ENCODE assay signal across 10 mouse cellular contexts in the genomic region with DNA sequence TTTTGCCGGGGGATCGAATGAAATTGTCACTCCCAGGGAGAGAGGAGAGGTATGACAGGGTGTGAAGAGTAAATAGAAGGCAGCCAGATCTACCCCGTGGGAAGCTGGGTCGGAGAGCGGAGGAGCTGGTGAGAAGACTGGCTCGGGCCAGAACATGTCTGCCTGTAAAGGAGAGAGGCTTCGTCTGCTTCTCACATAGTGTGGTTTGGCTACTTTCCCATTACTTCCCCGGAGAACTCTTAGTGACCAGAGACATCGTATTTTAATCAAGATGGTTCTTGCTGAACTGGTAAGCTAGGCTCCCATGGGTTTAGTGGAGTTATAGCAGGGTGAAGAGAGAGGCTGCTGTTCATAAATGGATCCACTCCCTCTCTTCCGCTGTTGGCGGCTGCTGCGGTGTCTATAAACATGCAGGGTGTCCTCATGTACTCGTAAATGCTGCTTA.
DNase-seq lines count a peak whose midpoint lies in the region; ATAC-seq and TF ChIP-seq lines count a peak whose summit lies in the region.
"Had no signal": no experiment of that assay in that cellular context is flagged by ENCODE, and none has a peak within 500 bp of the region (broad histone marks: within the 10 kb centered on the region; RNA-seq: fewer than 3 reads in every experiment).

No protein-coding gene starts in this region.

- no peak for DNase-seq in intestine, embryonic 14.5 days (ENCODE audit: low spot score)
- DNase-seq in adipocyte (ENCODE audit: low spot score): peak; percentile 63
- DNase-seq in large intestine, adult 2 months (ENCODE audit: low read depth, low spot score): peak; percentile 29
- DNase-seq in forebrain, embryonic 14.5 days (ENCODE audit: low spot score): no peak
- DNase-seq: adrenal gland, postnatal 10 days; cerebellum, adult 9-10 months; layer of hippocampus, postnatal 36 days had no signal

- no peak overlapping the region for H3K9ac ChIP-seq in intestine, embryonic 14.5 days (ENCODE audit: low read length)
- no peak overlapping the region for H3K9ac ChIP-seq in intestine, postnatal 0 days (ENCODE audit: low read depth, low read length)
- no peak overlapping the region for H3K9ac ChIP-seq in forebrain, embryonic 14.5 days (ENCODE audit: low read length)

- no peaks in the 10 kb centered on the region for H3K4me1 ChIP-seq in intestine, embryonic 14.5 days (replicated peaks; ENCODE audit: control insufficient read depth, insufficient read depth, low read length)
- no peaks in the 10 kb centered on the region for H3K4me1 ChIP-seq in intestine, postnatal 0 days (replicated peaks; ENCODE audit: control insufficient read depth, insufficient read depth, low read length)
- peaks cover 4% of the 10 kb centered on the region; the same call in 1 of the 2 replicates for H3K4me1 ChIP-seq in embryonic fibroblast, embryonic 13.5 days (ENCODE audit: control insufficient read depth, insufficient read depth, low read length)
- peaks cover 12% of the 10 kb centered on the region for H3K4me1 ChIP-seq in forebrain, embryonic 14.5 days (ENCODE audit: control insufficient read depth, insufficient read depth, low read length)

- no peak for ATAC-seq in intestine, embryonic 14.5 days (replicated peaks; ENCODE audit: low FRiP score, low TSS enrichment, low read depth)
- no peak for ATAC-seq in intestine, postnatal 0 days
- ATAC-seq in forebrain, embryonic 14.5 days: no peak
- no peak for ATAC-seq in inflammation-experienced regulatory T-cells, adult 6 months

- H3K36me3 ChIP-seq in intestine, embryonic 14.5 days (ENCODE audit: control insufficient read depth, insufficient read depth, low read length): no peaks in the 10 kb centered on the region
- no peaks in the 10 kb centered on the region for H3K36me3 ChIP-seq in intestine, postnatal 0 days (ENCODE audit: control insufficient read depth, insufficient read depth)
- H3K36me3 ChIP-seq in forebrain, embryonic 14.5 days (ENCODE audit: control insufficient read depth, insufficient read depth, low read length): no peaks in the 10 kb centered on the region

- H3K4me3 ChIP-seq in intestine, embryonic 14.5 days (ENCODE audit: low read depth, low read length): no peak overlapping the region
- H3K4me3 ChIP-seq in intestine, postnatal 0 days (ENCODE audit: low read depth, low read length): no peak overlapping the region
- no peak overlapping the region for H3K4me3 ChIP-seq in embryonic fibroblast, embryonic 13.5 days (ENCODE audit: insufficient read depth, low read length)
- no peak overlapping the region for H3K4me3 ChIP-seq in forebrain, embryonic 14.5 days (ENCODE audit: low read depth, low read length)

- TF ChIP-seq CTCF in intestine, postnatal 0 days (IDR thresholded peaks at IDR 0.05; ENCODE audit: low read depth): no peak
- no peak for TF ChIP-seq CTCF in embryonic fibroblast, embryonic 13.5 days (IDR thresholded peaks at IDR 0.05; ENCODE audit: borderline replicate concordance, insufficient read depth, low read length)

- H3K4me2 ChIP-seq in intestine, embryonic 14.5 days (ENCODE audit: low read length): no peak overlapping the region
- H3K4me2 ChIP-seq in intestine, postnatal 0 days (replicated peaks; ENCODE audit: low read depth): no peak overlapping the region
- H3K4me2 ChIP-seq in forebrain, embryonic 14.5 days (ENCODE audit: low read length): no peak overlapping the region

- 0 out of 2 replicates have a peak overlapping the region, but pooled peaks have one; percentile 17 for H3K27ac ChIP-seq in intestine, embryonic 14.5 days (ENCODE audit: low read depth)
- no peak overlapping the region for H3K27ac ChIP-seq in intestine, postnatal 0 days (ENCODE audit: low read depth, low read length)
- peak overlapping the region; percentile 16; the same call in 1 of the 2 replicates for H3K27ac ChIP-seq in embryonic fibroblast, embryonic 13.5 days (ENCODE audit: insufficient read depth, low read length)
- no peak overlapping the region for H3K27ac ChIP-seq in forebrain, embryonic 14.5 days (ENCODE audit: low read depth, low read length)

- WGBS in intestine, embryonic 14.5 days: 65% methylated on average over 13 of the region's 13 CpGs
- 59% methylated on average over 13 of the region's 13 CpGs for WGBS in intestine, postnatal 0 days
- 28% methylated on average over 13 of the region's 13 CpGs for WGBS in large intestine, adult 2 months
- WGBS in forebrain, embryonic 14.5 days: 89% methylated on average over 13 of the region's 13 CpGs

- TF ChIP-seq POLR2A in embryonic fibroblast, embryonic 13.5 days (IDR thresholded peaks at IDR 0.05; ENCODE audit: low read depth, low read length): no peak

- H3K27me3 ChIP-seq in intestine, embryonic 14.5 days (replicated peaks; ENCODE audit: control insufficient read depth, insufficient read depth, low read length): no peaks in the 10 kb centered on the region
- no peaks in the 10 kb centered on the region for H3K27me3 ChIP-seq in intestine, postnatal 0 days (replicated peaks; ENCODE audit: control insufficient read depth, insufficient read depth, low read length)
- H3K27me3 ChIP-seq in forebrain, embryonic 14.5 days (replicated peaks; ENCODE audit: control insufficient read depth, insufficient read depth, low read length): no peaks in the 10 kb centered on the region

- H3K9me3 ChIP-seq in intestine, embryonic 14.5 days (ENCODE audit: control insufficient read depth, low read length): no peaks in the 10 kb centered on the region
- no peaks in the 10 kb centered on the region for H3K9me3 ChIP-seq in intestine, postnatal 0 days (ENCODE audit: control insufficient read depth)
- no peaks in the 10 kb centered on the region for H3K9me3 ChIP-seq in forebrain, embryonic 14.5 days (replicated peaks; ENCODE audit: control insufficient read depth, low read length)

Comparison
In these comparisons a context has a peak if more than half of its experiments do, and no peak if none do; other contexts are left out.
1. H3K27ac ChIP-seq: peak in intestine, embryonic 14.5 days (single experiment) and embryonic fibroblast, embryonic 13.5 days (single experiment); none in intestine, postnatal 0 days (single experiment) and forebrain, embryonic 14.5 days (single experiment).
2. DNase-seq: peak in adipocyte (single experiment) and large intestine, adult 2 months (single experiment); none in intestine, embryonic 14.5 days (single experiment) and forebrain, embryonic 14.5 days (single experiment).